Mouse (Mus musculus): ENCODE results near the gene Cdk2ap2. TPM values are rescaled to one million over a fixed set of nuclear protein-coding genes. Genes with fewer than 3 reads are reported as not detected.
"Not testable (repeated sequence)": the region's sequence is repeated elsewhere in the genome, so short reads cannot be mapped to it uniquely, and the experiment has no call there.

Gene Cdk2ap2
- polyA plus RNA-seq, 1 experiment from 2014 or later: 86.6 TPM

DNA sequence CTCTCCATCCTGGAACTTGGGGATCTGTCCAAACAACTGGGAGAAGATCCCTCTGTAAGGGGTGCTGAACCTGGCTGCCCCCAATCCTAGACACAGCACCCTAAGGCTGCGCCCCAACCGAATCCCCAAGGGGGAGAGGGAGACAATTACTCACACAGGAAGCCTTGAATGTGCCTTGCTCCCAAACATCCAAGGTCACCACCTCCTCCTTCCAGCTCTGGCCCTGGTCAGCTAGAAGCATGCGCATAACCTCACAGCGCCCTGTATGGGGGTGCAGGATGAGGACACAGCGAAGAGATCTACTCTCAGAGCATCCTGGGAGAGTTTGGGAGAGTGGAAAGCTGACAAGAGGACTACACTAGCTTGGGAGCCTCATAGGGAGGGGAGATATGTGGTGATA, 38.4 kb upstream of the Cdk2ap2 start:
- 92% methylated on average over 5 of the region's 5 CpGs for WGBS
- no peaks in the 10 kb centered on the region for H3K9me3 ChIP-seq
- H3K4me3 ChIP-seq: no peak overlapping the region
- H3K27ac ChIP-seq: no peak overlapping the region
- no peaks in the 10 kb centered on the region for H3K27me3 ChIP-seq (ENCODE audit: poor library complexity, severe bottlenecking)
- no peak for DNase-seq (ENCODE audit: extremely low spot score, low spot score)
- H3K36me3 ChIP-seq (replicated peaks): no peaks in the 10 kb centered on the region
- H3K4me1 ChIP-seq: 0 out of 2 replicates have a peak, but pooled peaks cover 6% of the 10 kb centered on the region

GRCm38 (mm10) chr19:4059069-4059740, 37.8 kb upstream of the Cdk2ap2 start, which contains the start of gene Gstp3:
Gstp3 (minus strand) TSS chr19:4059569.
- Histone ChIP-seq H3K4me3 (no peak within 1 kb of the TSS), H3K36me3 (replicated peaks) (no peaks in the 10 kb centered on the region), H3K27ac (no peak within 1 kb of the TSS), H3K27me3 (ENCODE audit: poor library complexity, severe bottlenecking) (no peaks in the 10 kb centered on the region), H3K4me1 (0 out of 2 replicates have a peak, but pooled peaks cover 6% of the 10 kb centered on the region), H3K9me3 (no peaks in the 10 kb centered on the region)
- WGBS: 88% methylated on average over 15 of the region's 15 CpGs
- DNase-seq (ENCODE audit: extremely low spot score, low spot score): no peak

GRCm38 (mm10) chr19:4060044-4060898, 36.7 kb upstream of the Cdk2ap2 start:
- not testable (repeated sequence) for H3K27ac ChIP-seq; DNase-seq (ENCODE audit: extremely low spot score, low spot score); H3K9me3 ChIP-seq; H3K4me1 ChIP-seq; H3K4me3 ChIP-seq; H3K27me3 ChIP-seq (ENCODE audit: poor library complexity, severe bottlenecking); H3K36me3 ChIP-seq (replicated peaks)
- WGBS: 89% methylated on average over 8 of the region's 8 CpGs

- 91% methylated on average over 6 of the region's 6 CpGs for WGBS
- 0 out of 2 replicates have a peak, but pooled peaks cover 6% of the 10 kb centered on the region for H3K4me1 ChIP-seq
- no peaks in the 10 kb centered on the region for H3K36me3 ChIP-seq (replicated peaks)
- no peak overlapping the region for H3K27ac ChIP-seq
- no peak for DNase-seq (ENCODE audit: extremely low spot score, low spot score)
- H3K4me3 ChIP-seq: no peak overlapping the region
- no peaks in the 10 kb centered on the region for H3K27me3 ChIP-seq (ENCODE audit: poor library complexity, severe bottlenecking)
- no peaks in the 10 kb centered on the region for H3K9me3 ChIP-seq
Observed at GRCm38 (mm10) chr19:4060899-4061465, 36.0 kb upstream of the Cdk2ap2 start.

GRCm38 (mm10) chr19:4063357-4063756, 33.6 kb upstream of the Cdk2ap2 start:
- DNase-seq (ENCODE audit: extremely low spot score, low spot score); H3K9me3 ChIP-seq; H3K27me3 ChIP-seq (ENCODE audit: poor library complexity, severe bottlenecking); H3K4me3 ChIP-seq; H3K27ac ChIP-seq; H3K36me3 ChIP-seq (replicated peaks); H3K4me1 ChIP-seq: not testable (repeated sequence)
- 94% methylated on average over 4 of the region's 4 CpGs for WGBS

GRCm38 (mm10) chr19:4064501-4064900, 32.5 kb upstream of the Cdk2ap2 start:
- WGBS: 59% methylated on average over 7 of the region's 11 CpGs
- not testable (repeated sequence) for H3K27me3 ChIP-seq (ENCODE audit: poor library complexity, severe bottlenecking); H3K9me3 ChIP-seq; H3K4me3 ChIP-seq; H3K4me1 ChIP-seq; H3K27ac ChIP-seq; DNase-seq (ENCODE audit: extremely low spot score, low spot score); H3K36me3 ChIP-seq (replicated peaks)

- H3K27me3 ChIP-seq (ENCODE audit: poor library complexity, severe bottlenecking): no peaks in the 10 kb centered on the region
- H3K4me1 ChIP-seq: peaks cover 7% of the 10 kb centered on the region; the same call in 1 of the 2 replicates
- no peak for DNase-seq (ENCODE audit: extremely low spot score, low spot score)
- H3K4me3 ChIP-seq: no peak overlapping the region
- H3K9me3 ChIP-seq: no peaks in the 10 kb centered on the region
- no peak overlapping the region for H3K27ac ChIP-seq
- WGBS: 90% methylated on average over 6 of the region's 6 CpGs
- H3K36me3 ChIP-seq (replicated peaks): no peaks in the 10 kb centered on the region
Observed at GRCm38 (mm10) chr19:4066280-4066679, 30.7 kb upstream of the Cdk2ap2 start.

GRCm38 (mm10) chr19:4066877-4067276, 30.1 kb upstream of the Cdk2ap2 start:
- peaks cover 7% of the 10 kb centered on the region; the same call in 1 of the 2 replicates for H3K4me1 ChIP-seq
- no peaks in the 10 kb centered on the region for H3K36me3 ChIP-seq (replicated peaks)
- H3K27me3 ChIP-seq (ENCODE audit: poor library complexity, severe bottlenecking): no peaks in the 10 kb centered on the region
- no peak overlapping the region for H3K27ac ChIP-seq
- DNase-seq (ENCODE audit: extremely low spot score, low spot score): no peak
- H3K9me3 ChIP-seq: no peaks in the 10 kb centered on the region
- H3K4me3 ChIP-seq: no peak overlapping the region

DNA sequence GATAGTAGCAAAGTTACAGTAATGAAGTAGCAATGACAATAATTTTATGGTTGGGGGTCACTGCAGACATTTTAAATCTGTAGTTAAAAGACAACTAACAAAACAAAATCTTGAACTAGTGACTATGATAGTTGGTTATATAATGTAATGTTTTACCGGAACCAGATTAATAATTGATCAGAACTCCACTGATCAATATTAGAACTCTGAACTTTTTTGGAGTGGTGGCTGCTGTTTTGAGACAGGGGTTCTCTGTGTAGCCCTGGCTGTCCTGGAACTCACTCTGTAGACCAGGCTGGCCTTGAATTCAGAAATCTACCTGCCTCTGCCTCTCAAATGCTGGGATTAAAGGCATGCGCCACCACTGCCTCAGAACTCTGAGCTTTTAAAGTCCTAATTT, 28.7 kb upstream of the Cdk2ap2 start:
- H3K4me1 ChIP-seq; H3K9me3 ChIP-seq; H3K27me3 ChIP-seq (ENCODE audit: poor library complexity, severe bottlenecking); H3K27ac ChIP-seq; DNase-seq (ENCODE audit: extremely low spot score, low spot score); H3K4me3 ChIP-seq; H3K36me3 ChIP-seq (replicated peaks): not testable (repeated sequence)
- 90% methylated on average over 2 of the region's 2 CpGs for WGBS

GRCm38 (mm10) chr19:4068717-4069410, 28.1 kb upstream of the Cdk2ap2 start:
- 71% methylated on average over 15 of the region's 15 CpGs for WGBS
- peaks cover 7% of the 10 kb centered on the region; the same call in 1 of the 2 replicates for H3K4me1 ChIP-seq
- no peak for DNase-seq (ENCODE audit: extremely low spot score, low spot score)

GRCm38 (mm10) chr19:4070311-4070710, 26.7 kb upstream of the Cdk2ap2 start:
- H3K4me1 ChIP-seq: peaks cover 7% of the 10 kb centered on the region; the same call in 1 of the 2 replicates
- no peaks in the 10 kb centered on the region for H3K9me3 ChIP-seq
- no peaks in the 10 kb centered on the region for H3K36me3 ChIP-seq (replicated peaks)
- H3K4me3 ChIP-seq: no peak overlapping the region
- WGBS: 81% methylated on average over 15 of the region's 15 CpGs
- H3K27me3 ChIP-seq (ENCODE audit: poor library complexity, severe bottlenecking): no peaks in the 10 kb centered on the region
- no peak for DNase-seq (ENCODE audit: extremely low spot score, low spot score)
- no peak overlapping the region for H3K27ac ChIP-seq

More at GRCm38 (mm10) chr19:4068717-4069410, 28.1 kb upstream of the Cdk2ap2 start:
- Histone ChIP-seq H3K4me3 (no peak overlapping the region), H3K27ac (no peak overlapping the region), H3K9me3 (no peaks in the 10 kb centered on the region), H3K27me3 (ENCODE audit: poor library complexity, severe bottlenecking) (no peaks in the 10 kb centered on the region), H3K36me3 (replicated peaks) (no peaks in the 10 kb centered on the region)

DNA sequence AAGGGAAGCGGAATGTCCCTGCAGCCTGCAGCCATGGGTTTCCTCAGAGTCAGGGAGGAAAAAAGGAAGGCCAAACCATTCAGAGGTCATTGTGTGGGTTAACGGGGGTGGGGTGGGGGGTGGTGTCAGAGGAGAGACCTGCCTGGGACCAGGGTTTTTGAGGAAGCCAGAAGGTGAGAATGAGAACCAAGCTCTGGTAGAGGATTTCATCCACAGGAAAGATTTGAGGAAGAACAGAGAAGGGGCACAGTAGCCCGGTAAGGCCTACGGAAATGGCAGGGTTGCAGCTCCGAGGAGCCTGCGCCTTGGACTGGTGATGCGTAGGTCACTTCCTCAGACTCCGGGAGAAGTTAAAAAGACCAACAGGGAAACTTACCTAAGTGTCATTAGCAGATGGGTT, 26.2 kb upstream of the Cdk2ap2 start:
- no peaks in the 10 kb centered on the region for H3K9me3 ChIP-seq
- DNase-seq (ENCODE audit: extremely low spot score, low spot score): no peak
- H3K4me3 ChIP-seq: no peak overlapping the region
- H3K27me3 ChIP-seq (ENCODE audit: poor library complexity, severe bottlenecking): no peaks in the 10 kb centered on the region
- peaks cover 7% of the 10 kb centered on the region; the same call in 1 of the 2 replicates for H3K4me1 ChIP-seq
- WGBS: 83% methylated on average over 8 of the region's 8 CpGs
- no peaks in the 10 kb centered on the region for H3K36me3 ChIP-seq (replicated peaks)
- H3K27ac ChIP-seq: no peak overlapping the region

All from forebrain, embryonic 10.5 days (tissue).